Mouse (Mus musculus): ENCODE measurements around the gene Pax7. TPM values are rescaled to one million over a fixed set of nuclear protein-coding genes. Genes with fewer than 3 reads are reported as not detected.

The Pax7 gene
- 0.16 TPM in 1 of 2 replicates, not detected in the other for polyA plus RNA-seq (2011; ENCODE audit: insufficient read depth, insufficient read length, low replicate concordance, missing spikeins)

DNA sequence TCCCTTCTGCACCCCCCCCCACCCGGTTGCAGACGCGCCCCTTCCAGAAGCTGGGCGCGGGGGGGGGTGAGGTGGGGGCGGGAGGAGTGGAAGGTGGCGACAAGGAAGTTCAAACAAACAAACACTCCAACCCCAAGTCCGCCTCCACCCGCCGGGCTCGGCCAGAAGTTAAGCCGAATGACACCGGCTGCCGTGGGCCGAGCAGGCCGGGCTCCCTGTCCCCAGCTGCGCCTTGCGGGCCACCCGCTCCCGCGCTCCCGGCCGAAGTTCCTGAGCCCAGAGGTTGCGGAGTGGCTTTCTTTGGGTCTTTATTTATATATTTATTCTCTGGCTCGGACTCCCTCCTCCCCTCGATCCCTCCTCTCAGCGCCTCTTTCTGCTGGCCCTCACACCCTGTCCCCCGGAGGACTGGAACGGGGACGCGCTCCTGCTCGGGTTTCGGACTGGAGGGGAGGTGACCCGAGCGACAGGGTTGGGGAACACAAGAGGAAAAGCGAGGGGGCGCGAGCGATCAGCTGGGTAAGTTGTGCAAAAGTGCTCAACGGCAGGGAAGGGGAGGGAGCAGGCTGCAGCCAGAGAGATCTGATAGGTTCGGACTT, at the start of gene Pax7:
Pax7 (minus strand) TSS at position 493 of the 599 bp plus-strand sequence.
- 2% methylated on average over 38 of the region's 41 CpGs for WGBS
- Histone ChIP-seq H3K27ac (ENCODE audit: control insufficient read depth, insufficient read depth, low read depth, low read length, poor library complexity) (no peak within 1 kb of the TSS), H3K4me3 (replicated peaks; ENCODE audit: control insufficient read depth, low read depth, low read length) (no peak within 1 kb of the TSS), H3K4me1 (ENCODE audit: control insufficient read depth, insufficient read depth, low read length) (no peaks in the 10 kb centered on the region; the same call in 1 of the 2 replicates)
- TF ChIP-seq CTCF (IDR thresholded peaks at IDR 0.05; ENCODE audit: control insufficient read depth, insufficient read depth, low read length) (no peak), POLR2A (IDR thresholded peaks at IDR 0.05; ENCODE audit: borderline replicate concordance, control insufficient read depth, low read depth, low read length) (no peak)

DNA sequence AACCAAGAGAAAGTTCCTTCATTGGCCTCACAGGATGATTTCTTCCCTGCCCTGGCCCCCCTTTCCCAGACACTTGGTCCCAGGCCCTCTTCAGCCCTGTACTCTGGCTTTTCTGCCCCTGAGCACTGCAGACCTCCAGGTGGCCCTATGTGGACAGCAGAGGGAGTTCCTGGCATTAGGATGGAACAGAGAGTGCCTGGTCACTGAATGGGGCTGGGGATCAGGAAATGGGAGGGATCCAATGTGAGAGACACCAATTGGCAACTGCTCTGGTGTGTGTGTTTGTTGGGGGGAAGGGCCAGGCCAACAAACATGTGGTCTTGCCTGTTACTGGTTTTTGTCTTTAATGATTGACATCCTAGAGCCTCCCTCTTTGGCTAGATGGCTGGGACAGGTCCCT, 48.5 kb upstream of the Pax7 start:
- Histone ChIP-seq H3K27ac (ENCODE audit: control insufficient read depth, insufficient read depth, low read depth, low read length, poor library complexity) (no peak overlapping the region), H3K4me3 (replicated peaks; ENCODE audit: control insufficient read depth, low read depth, low read length) (no peak overlapping the region), H3K4me1 (ENCODE audit: control insufficient read depth, insufficient read depth, low read length) (no peaks in the 10 kb centered on the region; the same call in 1 of the 2 replicates)
- TF ChIP-seq POLR2A (IDR thresholded peaks at IDR 0.05; ENCODE audit: borderline replicate concordance, control insufficient read depth, low read depth, low read length), result no peak
- no peak for TF ChIP-seq CTCF (IDR thresholded peaks at IDR 0.05; ENCODE audit: control insufficient read depth, insufficient read depth, low read length)

DNA sequence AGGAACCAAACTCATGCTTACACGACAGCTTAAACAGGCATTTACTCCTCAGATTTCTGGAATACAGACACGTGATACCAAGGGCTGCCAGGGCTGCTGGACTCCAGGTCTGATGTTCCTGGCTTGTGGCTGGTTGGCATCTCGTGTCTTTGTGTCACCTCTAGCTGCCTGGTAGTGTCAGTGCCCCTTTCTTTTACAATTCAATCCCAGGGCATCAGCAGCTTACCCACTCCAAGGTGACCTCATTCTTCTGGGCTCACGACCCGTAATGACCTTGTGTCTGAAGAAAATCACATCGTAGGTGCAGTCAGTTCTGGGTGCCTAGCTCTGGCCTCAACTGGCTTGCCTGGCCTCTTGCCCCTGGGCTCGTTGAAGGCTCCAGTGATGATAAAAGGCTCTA, 46.0 kb upstream of the Pax7 start:
- 65% methylated on average over 7 of the region's 7 CpGs for WGBS
- TF ChIP-seq POLR2A (IDR thresholded peaks at IDR 0.05; ENCODE audit: borderline replicate concordance, control insufficient read depth, low read depth, low read length) (no peak), CTCF (IDR thresholded peaks at IDR 0.05; ENCODE audit: control insufficient read depth, insufficient read depth, low read length) (no peak)
- Histone ChIP-seq H3K4me1 (ENCODE audit: control insufficient read depth, insufficient read depth, low read length) (no peaks in the 10 kb centered on the region), H3K27ac (ENCODE audit: control insufficient read depth, insufficient read depth, low read depth, low read length, poor library complexity) (no peak overlapping the region), H3K4me3 (replicated peaks; ENCODE audit: control insufficient read depth, low read depth, low read length) (no peak overlapping the region)

DNA sequence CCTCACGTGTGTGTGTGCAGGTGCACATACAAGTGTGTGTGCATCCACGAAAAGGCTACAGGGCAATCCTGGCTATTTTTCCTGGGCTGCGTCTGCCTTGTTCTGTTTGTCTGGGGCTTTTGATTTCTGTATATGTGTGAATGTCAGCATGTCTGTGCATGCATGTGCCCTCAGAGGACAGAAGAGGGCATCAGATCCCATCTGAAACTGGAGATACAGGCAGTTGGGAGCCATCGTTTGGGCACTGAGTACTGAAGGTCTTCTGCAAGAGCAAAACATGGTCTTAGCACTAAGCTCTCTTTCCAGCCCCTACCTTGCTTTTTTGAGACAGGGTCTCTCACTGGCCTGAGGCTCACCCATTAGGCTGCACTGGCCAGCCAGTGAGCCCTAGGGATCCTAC, 45.1 kb upstream of the Pax7 start:
- no peak overlapping the region for H3K27ac ChIP-seq (ENCODE audit: control insufficient read depth, insufficient read depth, low read depth, low read length, poor library complexity)
- no peak overlapping the region for H3K4me3 ChIP-seq (replicated peaks; ENCODE audit: control insufficient read depth, low read depth, low read length)
- WGBS, result 64% methylated on average over 4 of the region's 4 CpGs
- TF ChIP-seq POLR2A (IDR thresholded peaks at IDR 0.05; ENCODE audit: borderline replicate concordance, control insufficient read depth, low read depth, low read length) (no peak), CTCF (IDR thresholded peaks at IDR 0.05; ENCODE audit: control insufficient read depth, insufficient read depth, low read length) (no peak)
- H3K4me1 ChIP-seq (ENCODE audit: control insufficient read depth, insufficient read depth, low read length), result no peaks in the 10 kb centered on the region

DNA sequence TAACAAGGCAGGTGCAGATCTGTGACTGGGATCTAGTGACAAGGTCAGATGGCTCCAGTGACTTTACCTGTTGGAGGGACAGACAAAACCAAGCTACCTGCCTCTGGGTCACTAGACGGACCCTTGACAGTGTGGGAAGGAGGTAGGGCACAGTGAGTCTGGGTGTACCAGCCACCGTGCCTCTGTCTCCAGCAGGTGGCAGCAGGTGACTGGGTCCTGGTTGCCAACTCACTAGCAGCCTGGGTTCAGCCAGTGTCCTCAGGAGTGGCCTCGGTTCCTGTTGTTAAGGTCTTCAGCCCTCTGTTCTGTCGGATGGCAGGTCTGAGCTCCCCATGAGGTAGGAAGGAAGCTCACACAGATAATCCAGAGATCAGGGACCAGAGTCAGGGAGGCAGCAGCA, 43.9 kb upstream of the Pax7 start:
- H3K4me1 ChIP-seq (ENCODE audit: control insufficient read depth, insufficient read depth, low read length), result no peaks in the 10 kb centered on the region
- WGBS, result 11% methylated on average over 4 of the region's 4 CpGs
- TF ChIP-seq POLR2A (IDR thresholded peaks at IDR 0.05; ENCODE audit: borderline replicate concordance, control insufficient read depth, low read depth, low read length) (no peak), CTCF (IDR thresholded peaks at IDR 0.05; ENCODE audit: control insufficient read depth, insufficient read depth, low read length) (peak; percentile 61)
- H3K27ac ChIP-seq (ENCODE audit: control insufficient read depth, insufficient read depth, low read depth, low read length, poor library complexity), result no peak overlapping the region
- H3K4me3 ChIP-seq (replicated peaks; ENCODE audit: control insufficient read depth, low read depth, low read length), result no peak overlapping the region

DNA sequence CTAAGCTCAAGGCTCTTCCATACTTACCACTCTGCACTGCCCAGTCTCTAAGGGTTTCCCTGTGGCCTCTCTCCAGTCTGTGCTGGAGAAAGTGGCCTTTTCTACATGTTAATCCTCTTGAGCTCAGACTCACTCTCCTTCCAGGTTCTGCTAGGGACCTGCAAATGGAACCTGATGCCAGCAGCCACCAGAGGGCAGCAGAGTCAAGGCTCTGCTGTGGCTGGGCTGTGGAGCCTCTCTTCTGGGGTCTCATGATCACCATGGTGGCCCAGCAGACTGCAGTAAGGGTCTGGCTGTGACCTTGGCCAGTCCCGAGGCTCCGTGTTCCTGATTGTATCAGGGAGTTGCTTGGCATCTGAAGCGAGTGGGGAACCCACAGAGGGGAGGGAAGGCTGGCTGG, 39.3 kb upstream of the Pax7 start:
- Histone ChIP-seq H3K4me1 (ENCODE audit: control insufficient read depth, insufficient read depth, low read length) (no peaks in the 10 kb centered on the region), H3K4me3 (replicated peaks; ENCODE audit: control insufficient read depth, low read depth, low read length) (no peak overlapping the region), H3K27ac (ENCODE audit: control insufficient read depth, insufficient read depth, low read depth, low read length, poor library complexity) (no peak overlapping the region)
- TF ChIP-seq POLR2A (IDR thresholded peaks at IDR 0.05; ENCODE audit: borderline replicate concordance, control insufficient read depth, low read depth, low read length) (no peak), CTCF (IDR thresholded peaks at IDR 0.05; ENCODE audit: control insufficient read depth, insufficient read depth, low read length) (peak; percentile 73)
- 8% methylated on average over 3 of the region's 3 CpGs for WGBS

GRCm38 (mm10) chr4:139871699-139872098, 38.4 kb upstream of the Pax7 start:
- H3K4me3 ChIP-seq (replicated peaks; ENCODE audit: control insufficient read depth, low read depth, low read length), result no peak overlapping the region
- H3K27ac ChIP-seq (ENCODE audit: control insufficient read depth, insufficient read depth, low read depth, low read length, poor library complexity), result no peak overlapping the region
- TF ChIP-seq POLR2A (IDR thresholded peaks at IDR 0.05; ENCODE audit: borderline replicate concordance, control insufficient read depth, low read depth, low read length) (no peak), CTCF (IDR thresholded peaks at IDR 0.05; ENCODE audit: control insufficient read depth, insufficient read depth, low read length) (no peak)
- WGBS, result 31% methylated on average over 12 of the region's 12 CpGs
- no peaks in the 10 kb centered on the region; the same call in none of the 2 replicates for H3K4me1 ChIP-seq (ENCODE audit: control insufficient read depth, insufficient read depth, low read length)

GRCm38 (mm10) chr4:139863218-139863617, 29.9 kb upstream of the Pax7 start:
- H3K27ac ChIP-seq (ENCODE audit: control insufficient read depth, insufficient read depth, low read depth, low read length, poor library complexity), result no peak overlapping the region
- TF ChIP-seq POLR2A (IDR thresholded peaks at IDR 0.05; ENCODE audit: borderline replicate concordance, control insufficient read depth, low read depth, low read length) (no peak), CTCF (IDR thresholded peaks at IDR 0.05; ENCODE audit: control insufficient read depth, insufficient read depth, low read length) (no peak)
- WGBS, result 88% methylated on average over 1 of the region's 1 CpGs

More at GRCm38 (mm10) chr4:139863218-139863617, 29.9 kb upstream of the Pax7 start:
- no peaks in the 10 kb centered on the region; the same call in none of the 2 replicates for H3K4me1 ChIP-seq (ENCODE audit: control insufficient read depth, insufficient read depth, low read length)
- no peak overlapping the region for H3K4me3 ChIP-seq (replicated peaks; ENCODE audit: control insufficient read depth, low read depth, low read length)

Data from bone marrow, adult 2 months (tissue).